Mouse (Mus musculus): ENCODE measurements around the gene 1700008O03Rik. TPM values are rescaled to one million over a fixed set of nuclear protein-coding genes. Genes with fewer than 3 reads are reported as not detected.

1700008O03Rik gene
- polyA plus RNA-seq, 1 experiment from 2014 or later = 1.1 TPM

DNA sequence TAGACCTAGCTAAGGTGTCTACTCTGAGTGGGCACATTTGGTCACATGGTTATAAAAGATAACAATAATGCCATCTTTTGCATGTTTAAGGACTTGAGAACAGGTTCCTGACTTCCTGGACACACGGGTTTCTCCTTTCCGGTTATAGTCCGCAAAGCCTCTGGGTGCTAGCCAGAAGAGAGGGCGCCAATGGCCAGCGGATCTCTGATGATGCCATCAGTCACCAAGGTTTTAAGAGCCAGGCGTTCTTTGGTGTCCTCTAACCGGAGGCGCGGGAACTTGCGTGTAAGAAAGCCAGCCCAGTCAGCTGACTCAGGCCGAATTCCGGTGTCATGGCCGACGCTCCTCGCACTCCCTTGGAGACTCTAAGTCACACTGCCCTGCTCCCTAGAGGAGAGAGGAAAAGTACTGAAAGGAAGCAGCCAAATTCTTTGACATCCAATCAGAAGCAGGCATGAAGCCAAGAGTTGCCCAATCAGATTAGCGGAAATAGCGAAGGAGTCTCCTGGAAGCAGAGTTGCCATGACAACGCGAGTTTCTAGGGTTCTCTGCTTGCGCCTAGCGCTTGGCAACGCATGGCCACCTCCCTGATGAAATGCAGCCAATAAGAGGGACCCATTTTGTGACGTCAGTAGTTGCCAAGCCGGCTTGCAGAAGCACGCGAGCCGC lies 19.9 kb upstream of the 1700008O03Rik start:
- H3K27me3 ChIP-seq = peaks cover 33% of the 10 kb centered on the region
- H3K4me3 ChIP-seq = peak overlapping the region; percentile 45
- H3K27ac ChIP-seq = peak overlapping the region; percentile 48; the same call in 1 of the 2 replicates
- ATAC-seq (ENCODE audit: low FRiP score, low read depth) = peak; percentile 97
- peak overlapping the region; percentile 64 for H3K4me2 ChIP-seq (replicated peaks)
- 2% methylated on average over 27 of the region's 27 CpGs for WGBS
- peak overlapping the region; percentile 51; the same call in 1 of the 2 replicates for H3K9ac ChIP-seq
- no peaks in the 10 kb centered on the region for H3K36me3 ChIP-seq
- H3K9me3 ChIP-seq = no peaks in the 10 kb centered on the region
- no peaks in the 10 kb centered on the region for H3K4me1 ChIP-seq

DNA sequence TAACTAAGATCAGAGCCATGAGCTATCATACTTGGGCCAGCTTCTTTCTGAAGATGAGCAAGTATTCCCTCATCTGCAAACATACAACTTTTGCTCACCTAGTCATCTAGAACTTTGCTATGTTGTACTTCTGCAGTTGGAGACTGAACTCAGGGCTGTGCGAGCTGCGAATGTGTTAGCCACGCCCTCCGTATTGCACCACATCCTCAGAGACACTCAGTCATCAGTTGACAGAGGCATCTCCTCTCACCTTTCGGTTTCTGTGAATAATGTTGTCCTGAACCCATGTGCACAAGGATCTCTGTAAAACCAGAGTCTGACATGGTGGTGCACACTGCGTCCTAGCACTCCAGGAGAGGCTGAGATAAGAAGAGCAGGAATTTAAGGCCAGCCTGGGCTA lies 16.1 kb upstream of the 1700008O03Rik start:
- WGBS = 75% methylated on average over 6 of the region's 6 CpGs
- H3K36me3 ChIP-seq = no peaks in the 10 kb centered on the region

DNA sequence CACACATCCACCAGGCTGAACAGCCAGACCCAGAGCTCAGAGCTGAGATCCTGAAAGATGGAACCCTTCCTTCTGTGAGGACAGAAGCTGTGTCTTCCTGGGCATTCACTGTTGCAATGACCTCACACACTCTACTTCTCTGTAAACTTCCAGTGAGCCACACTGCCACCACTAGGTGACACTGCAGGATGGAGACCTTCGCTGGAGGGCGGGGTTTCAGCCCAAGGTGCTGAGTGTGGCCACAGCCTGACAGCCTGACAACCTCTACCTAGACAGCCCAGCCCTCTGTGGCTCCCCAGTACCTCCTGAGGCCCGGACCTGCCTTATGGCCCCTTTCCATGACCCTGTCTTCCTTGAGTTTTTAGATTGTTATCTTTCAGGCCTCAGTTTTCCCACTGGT lies 12.9 kb upstream of the 1700008O03Rik start:
- H3K4me1 ChIP-seq = no peaks in the 10 kb centered on the region
- peak; percentile 54 for ATAC-seq (ENCODE audit: low FRiP score, low read depth)
- H3K4me2 ChIP-seq (replicated peaks) = no peak overlapping the region
- no peaks in the 10 kb centered on the region for H3K9me3 ChIP-seq
- WGBS = 11% methylated on average over 3 of the region's 3 CpGs
- no peak overlapping the region for H3K27ac ChIP-seq
- H3K27me3 ChIP-seq = peaks cover 22% of the 10 kb centered on the region
- no peak overlapping the region for H3K4me3 ChIP-seq
- H3K9ac ChIP-seq = no peak overlapping the region
- no peaks in the 10 kb centered on the region for H3K36me3 ChIP-seq

More for the DNA sequence above, 16.1 kb upstream of the 1700008O03Rik start:
- no peaks in the 10 kb centered on the region for H3K4me1 ChIP-seq
- no peaks in the 10 kb centered on the region for H3K9me3 ChIP-seq
- no peak overlapping the region for H3K4me2 ChIP-seq (replicated peaks)
- H3K4me3 ChIP-seq = no peak overlapping the region
- H3K27ac ChIP-seq = no peak overlapping the region
- ATAC-seq (ENCODE audit: low FRiP score, low read depth) = no peak
- no peak overlapping the region for H3K9ac ChIP-seq
- peaks cover 21% of the 10 kb centered on the region for H3K27me3 ChIP-seq

DNA sequence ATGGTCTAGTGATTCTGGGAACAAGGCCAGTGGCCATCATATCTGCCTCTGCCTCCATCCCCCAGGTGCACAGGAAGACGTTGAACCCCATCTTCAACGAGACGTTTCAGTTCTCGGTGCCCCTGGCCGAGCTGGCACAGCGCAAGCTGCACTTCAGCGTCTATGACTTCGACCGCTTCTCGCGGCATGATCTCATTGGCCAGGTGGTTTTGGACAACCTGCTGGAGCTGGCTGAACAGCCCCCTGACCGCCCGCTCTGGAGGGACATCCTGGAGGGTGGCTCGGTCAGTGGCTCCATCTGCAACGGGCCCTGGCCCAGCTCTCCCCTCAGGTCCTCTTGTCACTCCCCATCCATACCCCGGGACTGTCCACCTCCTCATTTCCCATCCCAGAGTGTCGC lies 7.7 kb upstream of the 1700008O03Rik start:
- Histone ChIP-seq H3K4me3 (no peak overlapping the region), H3K9ac (no peak overlapping the region), H3K4me2 (replicated peaks) (no peak overlapping the region), H3K27me3 (peaks cover 15% of the 10 kb centered on the region), H3K27ac (no peak overlapping the region), H3K36me3 (no peaks in the 10 kb centered on the region), H3K9me3 (no peaks in the 10 kb centered on the region), H3K4me1 (no peaks in the 10 kb centered on the region)
- no peak for ATAC-seq (ENCODE audit: low FRiP score, low read depth)
- WGBS = 92% methylated on average over 17 of the region's 17 CpGs

DNA sequence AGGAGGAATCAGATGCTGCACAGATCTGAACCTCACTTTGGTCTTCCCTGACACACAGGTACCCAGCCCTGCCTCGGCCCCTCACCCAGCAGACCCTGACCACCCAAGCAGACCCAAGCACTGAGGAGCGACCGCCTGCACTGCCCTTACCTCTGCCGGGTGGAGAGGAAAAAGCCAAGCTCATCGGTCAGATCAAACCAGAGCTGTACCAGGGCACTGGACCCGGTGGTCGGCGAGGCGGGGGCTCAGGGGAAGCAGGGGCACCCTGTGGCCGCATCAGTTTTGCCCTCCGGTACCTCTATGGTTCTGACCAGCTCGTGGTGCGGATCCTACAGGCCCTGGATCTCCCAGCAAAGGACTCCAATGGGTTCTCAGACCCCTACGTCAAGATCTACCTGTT lies 6.7 kb upstream of the 1700008O03Rik start:
- Histone ChIP-seq H3K36me3 (no peaks in the 10 kb centered on the region), H3K4me2 (replicated peaks) (no peak overlapping the region), H3K9ac (no peak overlapping the region), H3K27me3 (peaks cover 24% of the 10 kb centered on the region), H3K4me3 (no peak overlapping the region), H3K27ac (no peak overlapping the region), H3K9me3 (no peaks in the 10 kb centered on the region), H3K4me1 (no peaks in the 10 kb centered on the region)
- no peak for ATAC-seq (ENCODE audit: low FRiP score, low read depth)
- WGBS = 82% methylated on average over 14 of the region's 14 CpGs

DNA sequence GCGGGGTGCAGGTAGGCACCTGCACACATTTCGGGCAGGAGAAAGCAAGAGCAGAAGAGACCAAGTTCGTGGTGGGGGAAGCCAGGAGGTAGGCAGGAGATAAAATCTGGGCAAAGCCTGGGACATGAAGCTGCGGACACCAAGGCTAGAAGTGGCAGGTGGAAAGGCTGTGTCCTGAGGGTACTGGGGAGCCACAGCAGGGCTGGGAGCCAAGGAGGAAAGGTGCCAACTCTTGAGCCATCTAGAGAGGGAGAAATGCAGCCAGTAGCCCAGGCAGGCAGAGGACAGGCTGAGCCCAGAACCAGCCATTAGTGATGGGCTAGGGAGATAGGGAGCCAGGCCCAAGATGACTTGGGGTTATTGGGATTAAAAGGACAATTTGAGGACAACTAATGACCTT lies 6.2 kb upstream of the 1700008O03Rik start:
- H3K4me2 ChIP-seq (replicated peaks) = no peak overlapping the region
- H3K36me3 ChIP-seq = no peaks in the 10 kb centered on the region
- H3K27ac ChIP-seq = no peak overlapping the region
- H3K27me3 ChIP-seq = peaks cover 29% of the 10 kb centered on the region
- WGBS = 77% methylated on average over 4 of the region's 4 CpGs
- no peak overlapping the region for H3K4me3 ChIP-seq
- H3K9ac ChIP-seq = no peak overlapping the region
- no peaks in the 10 kb centered on the region for H3K4me1 ChIP-seq
- ATAC-seq (ENCODE audit: low FRiP score, low read depth) = no peak
- H3K9me3 ChIP-seq = no peaks in the 10 kb centered on the region

DNA sequence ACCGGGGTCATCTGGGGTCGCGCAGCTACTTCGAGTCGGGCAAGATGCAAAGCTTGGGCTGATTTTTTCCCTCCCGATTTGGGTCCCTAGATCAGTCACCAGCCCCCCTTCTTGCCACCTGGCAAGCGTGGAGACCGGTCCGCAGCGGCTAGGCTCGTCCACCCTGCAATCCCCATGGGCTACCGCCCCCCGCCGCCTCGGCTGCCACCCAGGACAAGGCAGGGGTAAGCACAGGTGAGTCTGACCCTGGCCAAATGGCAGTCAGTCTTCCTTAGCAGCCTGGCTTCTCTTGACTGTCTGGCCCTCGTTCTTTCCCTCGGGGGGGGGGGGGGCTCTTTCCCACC lies 932 bp downstream of the 1700008O03Rik start:
- Histone ChIP-seq H3K27ac (no peak overlapping the region), H3K36me3 (no peaks in the 10 kb centered on the region), H3K4me2 (replicated peaks) (peak overlapping the region; percentile 91), H3K9me3 (no peaks in the 10 kb centered on the region), H3K27me3 (peaks cover 46% of the 10 kb centered on the region), H3K9ac (peak overlapping the region; percentile 64; the same call in 1 of the 2 replicates), H3K4me3 (peak overlapping the region; percentile 55), H3K4me1 (no peaks in the 10 kb centered on the region)
- peak; percentile 29; the same call in 1 of the 2 replicates for ATAC-seq (ENCODE audit: low FRiP score, low read depth)
- 0% methylated on average over 17 of the region's 17 CpGs for WGBS

DNA sequence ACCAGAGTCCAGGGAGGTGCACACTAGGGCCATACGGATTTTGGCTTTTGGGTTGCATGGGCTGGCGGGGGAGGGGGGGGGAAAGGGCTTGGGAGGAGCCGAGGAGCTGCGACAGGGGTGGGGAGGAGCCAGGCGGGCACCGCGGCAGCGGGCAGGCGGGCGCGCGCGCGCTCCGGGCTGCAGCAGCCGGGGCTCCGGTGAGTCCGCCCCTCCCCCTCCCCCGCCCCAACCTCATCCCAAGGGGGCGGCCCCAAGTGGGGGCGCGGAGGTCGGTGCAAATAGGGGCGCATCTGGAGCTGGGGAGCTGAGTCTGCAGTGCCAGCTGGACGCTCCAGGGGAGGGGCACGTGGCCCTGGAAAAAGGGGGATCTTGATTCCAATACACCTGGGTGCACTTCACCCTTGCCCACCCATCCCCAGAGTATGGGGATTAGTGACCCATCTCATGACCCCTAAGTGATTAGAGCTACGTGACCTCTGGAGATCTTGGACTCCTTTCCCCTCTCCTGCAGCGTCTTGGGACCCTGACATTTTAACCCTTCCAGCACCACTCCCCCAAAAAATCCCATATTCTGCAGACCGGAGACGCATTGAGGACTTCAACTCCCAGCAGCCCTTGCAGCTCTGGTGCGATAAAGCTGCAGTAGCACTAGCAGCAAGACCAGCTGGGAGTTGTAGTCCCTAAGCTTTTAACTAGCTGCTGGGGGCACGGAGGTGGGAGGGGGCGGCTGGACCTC lies 1.5 kb downstream of the 1700008O03Rik start, which contains the start of gene Syt3:
Syt3 (plus strand) TSS at position 123 of the 736 bp plus-strand sequence.
- H3K27me3 ChIP-seq = peaks cover 46% of the 10 kb centered on the region
- H3K9ac ChIP-seq = peak within 1 kb of the TSS; percentile 64
- peak within 1 kb of the TSS; percentile 91 for H3K4me2 ChIP-seq (replicated peaks)
- H3K36me3 ChIP-seq = no peaks in the 10 kb centered on the region
- no peak within 1 kb of the TSS for H3K27ac ChIP-seq
- H3K4me3 ChIP-seq = peak within 1 kb of the TSS; percentile 55
- no peaks in the 10 kb centered on the region for H3K9me3 ChIP-seq
- WGBS = 1% methylated on average over 24 of the region's 33 CpGs
- peak; percentile 88 for ATAC-seq (ENCODE audit: low FRiP score, low read depth)
- H3K4me1 ChIP-seq = no peaks in the 10 kb centered on the region

DNA sequence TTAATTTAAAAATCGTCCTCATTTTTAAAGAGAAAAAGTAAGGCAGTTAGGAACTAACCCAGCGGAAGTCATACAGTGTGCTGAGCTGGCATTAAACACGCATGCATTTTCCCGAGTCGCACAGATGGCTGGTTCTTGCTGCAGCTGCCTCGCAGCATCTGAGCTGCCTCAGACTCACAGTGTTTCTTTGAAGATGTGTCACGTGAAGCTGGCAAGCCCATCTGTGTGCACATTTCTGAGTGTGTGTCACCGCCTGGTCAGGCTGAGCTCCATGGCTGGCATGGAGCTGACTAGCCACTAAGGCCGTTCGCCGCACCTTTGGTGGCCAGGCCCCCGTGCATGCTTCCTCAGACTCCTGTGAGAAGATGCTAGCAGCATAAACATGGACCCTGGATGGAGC lies 3.1 kb downstream of the 1700008O03Rik start:
- Histone ChIP-seq H3K4me3 (no peak overlapping the region), H3K27ac (no peak overlapping the region), H3K9ac (no peak overlapping the region), H3K4me2 (replicated peaks) (no peak overlapping the region), H3K4me1 (no peaks in the 10 kb centered on the region), H3K36me3 (no peaks in the 10 kb centered on the region), H3K27me3 (peaks cover 38% of the 10 kb centered on the region), H3K9me3 (no peaks in the 10 kb centered on the region)
- 77% methylated on average over 12 of the region's 12 CpGs for WGBS
- ATAC-seq (ENCODE audit: low FRiP score, low read depth) = no peak

DNA sequence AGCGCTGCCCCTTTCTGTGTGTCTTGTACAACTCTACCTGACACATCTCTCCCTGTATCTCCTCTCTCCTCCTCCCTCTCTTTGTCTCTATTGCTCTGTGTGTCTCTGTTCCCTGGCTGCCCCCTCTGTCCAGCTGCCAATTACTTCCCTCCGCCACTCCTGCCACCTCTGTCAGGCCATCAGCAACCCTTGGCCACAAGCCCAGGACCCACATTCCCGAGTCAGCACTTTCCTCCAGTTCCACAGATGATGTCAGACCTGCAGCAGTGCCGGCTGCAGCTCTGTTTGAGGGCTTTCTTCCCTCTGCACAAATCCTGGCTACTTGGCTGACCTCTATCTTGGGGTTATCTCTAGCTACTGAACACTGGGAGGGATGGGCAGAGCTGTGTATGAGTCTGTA lies 7.3 kb downstream of the 1700008O03Rik start:
- H3K4me3 ChIP-seq = no peak overlapping the region
- H3K4me2 ChIP-seq (replicated peaks) = no peak overlapping the region
- H3K9me3 ChIP-seq = no peaks in the 10 kb centered on the region
- peaks cover 13% of the 10 kb centered on the region for H3K27me3 ChIP-seq
- H3K9ac ChIP-seq = no peak overlapping the region
- no peak overlapping the region for H3K27ac ChIP-seq
- peaks cover 9% of the 10 kb centered on the region for H3K4me1 ChIP-seq
- WGBS = 40% methylated on average over 4 of the region's 4 CpGs
- no peak for ATAC-seq (ENCODE audit: low FRiP score, low read depth)
- no peaks in the 10 kb centered on the region for H3K36me3 ChIP-seq

DNA sequence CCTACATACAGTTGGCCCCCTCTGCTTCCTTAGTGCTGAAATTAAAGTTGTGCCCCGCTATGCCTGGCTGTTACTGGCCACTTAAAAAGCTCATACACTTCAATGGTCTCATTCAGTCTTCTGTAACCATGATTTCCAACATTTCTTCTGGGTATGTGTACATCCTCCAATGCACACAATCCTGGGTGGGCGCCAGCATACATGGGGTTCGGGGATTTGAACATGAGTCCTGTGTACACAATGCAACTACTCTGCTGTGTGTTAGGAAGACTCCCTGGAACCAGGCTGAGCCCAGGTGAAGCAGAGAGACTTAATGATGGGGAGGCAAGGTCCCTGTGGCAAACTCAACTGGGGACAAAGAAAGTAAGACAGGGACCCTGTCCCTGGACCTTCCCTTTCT lies 9.8 kb downstream of the 1700008O03Rik start:
- Histone ChIP-seq H3K4me1 (peaks cover 9% of the 10 kb centered on the region), H3K27ac (no peak overlapping the region), H3K36me3 (no peaks in the 10 kb centered on the region), H3K9ac (no peak overlapping the region), H3K9me3 (no peaks in the 10 kb centered on the region), H3K4me3 (no peak overlapping the region), H3K27me3 (peaks cover 4% of the 10 kb centered on the region; the same call in 1 of the 2 replicates), H3K4me2 (replicated peaks) (no peak overlapping the region)
- no peak for ATAC-seq (ENCODE audit: low FRiP score, low read depth)
- WGBS = 66% methylated on average over 3 of the region's 3 CpGs

DNA sequence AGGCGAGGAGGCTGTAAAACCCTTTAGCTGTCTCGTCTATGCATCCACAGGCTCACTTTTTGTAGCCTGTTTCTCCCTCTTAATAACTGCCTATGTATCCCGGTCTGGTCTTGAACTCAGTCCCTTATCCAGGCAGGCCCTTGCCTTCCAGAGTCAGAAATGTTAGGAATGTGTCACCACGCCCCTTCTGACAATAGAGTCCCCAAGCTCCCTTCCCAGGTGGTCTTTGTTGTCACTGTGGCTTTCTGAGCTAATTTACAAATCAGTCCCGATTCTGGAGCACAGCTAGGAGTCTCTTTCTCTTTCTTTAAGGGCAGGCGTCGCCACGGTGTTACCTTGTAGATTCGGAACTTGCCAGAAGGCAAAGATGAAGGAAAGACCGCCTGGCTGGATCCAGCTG lies 10.4 kb downstream of the 1700008O03Rik start:
- H3K4me3 ChIP-seq = peak overlapping the region; percentile 57; the same call in 1 of the 2 replicates
- no peak overlapping the region for H3K27ac ChIP-seq
- no peaks in the 10 kb centered on the region for H3K9me3 ChIP-seq
- H3K4me2 ChIP-seq (replicated peaks) = peak overlapping the region; percentile 82
- H3K9ac ChIP-seq = no peak overlapping the region
- peaks cover 4% of the 10 kb centered on the region; the same call in 1 of the 2 replicates for H3K27me3 ChIP-seq
- H3K36me3 ChIP-seq = no peaks in the 10 kb centered on the region
- peaks cover 9% of the 10 kb centered on the region for H3K4me1 ChIP-seq
- 9% methylated on average over 10 of the region's 10 CpGs for WGBS
- ATAC-seq (ENCODE audit: low FRiP score, low read depth) = no peak
